In the genomic region with DNA sequence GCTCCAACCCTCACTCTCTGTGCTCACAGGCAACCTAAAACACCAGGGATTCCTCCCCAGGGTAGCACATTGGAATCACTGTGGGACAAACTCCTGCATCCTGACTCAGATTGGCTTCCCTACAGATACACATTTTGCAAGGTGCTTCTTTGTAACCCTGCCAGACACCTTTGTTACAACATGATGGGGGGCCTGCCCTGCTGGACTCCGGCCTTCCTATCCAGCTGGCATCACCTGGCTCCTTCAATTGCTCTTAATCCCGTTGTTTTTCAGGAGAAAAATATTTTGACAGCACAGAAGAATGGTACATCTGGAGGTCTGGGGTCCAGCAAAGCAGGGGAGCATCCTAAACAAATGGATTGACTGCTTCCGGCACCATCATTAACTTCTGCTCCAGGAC, we compare ENCODE assay signal across 23 mouse cellular contexts.
DNase-seq lines count a peak whose midpoint lies in the region; ATAC-seq lines count a peak whose summit lies in the region.
"Had no signal": no experiment of that assay in that cellular context is flagged by ENCODE, and none has a peak within 500 bp of the region (broad histone marks: within the 10 kb centered on the region; RNA-seq: fewer than 3 reads in every experiment).

No protein-coding gene starts in this region.

- DNase-seq in forebrain, embryonic 10.5 days (ENCODE audit: extremely low spot score, low spot score), result no peak
- DNase-seq in midbrain, embryonic 11.5 days (ENCODE audit: low spot score, missing footprints), result no peak
- no peak for DNase-seq in midbrain, embryonic 10.5 days (ENCODE audit: low spot score)
- no peak for DNase-seq in cerebellum, adult 9-11 months
- DNase-seq: adrenal gland, postnatal 14 days; cerebellum, adult 11 months; cerebellum, postnatal 14 days; gastrocnemius, postnatal 36 days; heart, postnatal 36 days; kidney, adult 9 months; kidney, postnatal 25 days; lung, adult 2 months; lung, postnatal 14 days; retina, postnatal 1 day; right cerebral cortex, postnatal 25 days; spleen, adult 18-20 months; thymus, postnatal 25 days had no signal

- no peak overlapping the region for H3K4me2 ChIP-seq in forebrain, embryonic 12.5 days
- no peak overlapping the region for H3K4me2 ChIP-seq in midbrain, embryonic 11.5 days
- H3K4me2 ChIP-seq in forebrain, embryonic 16.5 days (ENCODE audit: low read length), result no peak overlapping the region
- H3K4me2 ChIP-seq in midbrain, embryonic 13.5 days (replicated peaks), result no peak overlapping the region
- H3K4me2 ChIP-seq in intestine, embryonic 16.5 days (ENCODE audit: low read depth, low read length), result no peak overlapping the region
- H3K4me2 ChIP-seq: limb, embryonic 13.5 days; liver, embryonic 12.5 days had no signal

- 10% methylated on average over 3 of the region's 3 CpGs for WGBS in forebrain, embryonic 12.5 days
- WGBS in forebrain, embryonic 10.5 days, result 31% methylated on average over 3 of the region's 3 CpGs
- WGBS in midbrain, embryonic 11.5 days, result 32% methylated on average over 3 of the region's 3 CpGs
- 31% methylated on average over 3 of the region's 3 CpGs for WGBS in midbrain, embryonic 10.5 days
- 26% methylated on average over 3 of the region's 3 CpGs for WGBS in forebrain, embryonic 16.5 days
- WGBS in midbrain, embryonic 13.5 days, result 17% methylated on average over 3 of the region's 3 CpGs
- WGBS in intestine, embryonic 16.5 days, result 33% methylated on average over 3 of the region's 3 CpGs

- peaks cover 24% of the 10 kb centered on the region for H3K27me3 ChIP-seq in forebrain, embryonic 12.5 days
- peaks cover 46% of the 10 kb centered on the region for H3K27me3 ChIP-seq in forebrain, embryonic 10.5 days (ENCODE audit: poor library complexity, severe bottlenecking)
- no peaks in the 10 kb centered on the region for H3K27me3 ChIP-seq in midbrain, embryonic 11.5 days (ENCODE audit: control insufficient read depth, insufficient read depth, low read length)
- peaks cover 36% of the 10 kb centered on the region; the same call in 1 of the 2 replicates for H3K27me3 ChIP-seq in midbrain, embryonic 10.5 days (ENCODE audit: low read depth, poor library complexity, severe bottlenecking)
- no peaks in the 10 kb centered on the region for H3K27me3 ChIP-seq in forebrain, embryonic 16.5 days (replicated peaks; ENCODE audit: control insufficient read depth, insufficient read depth, low read length)
- no peaks in the 10 kb centered on the region for H3K27me3 ChIP-seq in midbrain, embryonic 13.5 days
- no peaks in the 10 kb centered on the region; the same call in 1 of the 2 replicates for H3K27me3 ChIP-seq in intestine, embryonic 16.5 days (replicated peaks; ENCODE audit: control insufficient read depth, insufficient read depth, low read length)

- no peaks in the 10 kb centered on the region for H3K36me3 ChIP-seq in forebrain, embryonic 12.5 days (replicated peaks)
- no peaks in the 10 kb centered on the region for H3K36me3 ChIP-seq in forebrain, embryonic 10.5 days (replicated peaks)
- no peaks in the 10 kb centered on the region for H3K36me3 ChIP-seq in midbrain, embryonic 11.5 days (ENCODE audit: control insufficient read depth, insufficient read depth, low read length)
- H3K36me3 ChIP-seq in midbrain, embryonic 10.5 days, result no peaks in the 10 kb centered on the region
- no peaks in the 10 kb centered on the region for H3K36me3 ChIP-seq in forebrain, embryonic 16.5 days (ENCODE audit: control insufficient read depth, insufficient read depth)
- H3K36me3 ChIP-seq in midbrain, embryonic 13.5 days, result no peaks in the 10 kb centered on the region
- H3K36me3 ChIP-seq in intestine, embryonic 16.5 days (ENCODE audit: control insufficient read depth, insufficient read depth, low read length), result no peaks in the 10 kb centered on the region
- H3K36me3 ChIP-seq: limb, embryonic 13.5 days; liver, embryonic 12.5 days had no signal

- H3K4me1 ChIP-seq in forebrain, embryonic 12.5 days, result peaks cover 21% of the 10 kb centered on the region
- peaks cover 24% of the 10 kb centered on the region for H3K4me1 ChIP-seq in forebrain, embryonic 10.5 days
- peaks cover 16% of the 10 kb centered on the region; the same call in 1 of the 2 replicates for H3K4me1 ChIP-seq in midbrain, embryonic 11.5 days (ENCODE audit: control insufficient read depth, insufficient read depth, low read length)
- H3K4me1 ChIP-seq in midbrain, embryonic 10.5 days, result peaks cover 22% of the 10 kb centered on the region
- peaks cover 19% of the 10 kb centered on the region for H3K4me1 ChIP-seq in forebrain, embryonic 16.5 days (replicated peaks; ENCODE audit: control insufficient read depth, insufficient read depth, low read length)
- H3K4me1 ChIP-seq in midbrain, embryonic 13.5 days (replicated peaks), result peaks cover 30% of the 10 kb centered on the region
- peaks cover 5% of the 10 kb centered on the region for H3K4me1 ChIP-seq in intestine, embryonic 16.5 days (ENCODE audit: control insufficient read depth, insufficient read depth, low read length)

- H3K9ac ChIP-seq in forebrain, embryonic 12.5 days, result no peak overlapping the region
- 0 out of 2 replicates have a peak overlapping the region, but pooled peaks have one; percentile 4 for H3K9ac ChIP-seq in midbrain, embryonic 11.5 days (ENCODE audit: low read length)
- no peak overlapping the region for H3K9ac ChIP-seq in forebrain, embryonic 16.5 days (replicated peaks; ENCODE audit: low read depth, low read length)
- no peak overlapping the region for H3K9ac ChIP-seq in midbrain, embryonic 13.5 days (replicated peaks)
- H3K9ac ChIP-seq in intestine, embryonic 16.5 days (ENCODE audit: low read depth, low read length), result no peak overlapping the region
- H3K9ac ChIP-seq: limb, embryonic 13.5 days; liver, embryonic 12.5 days had no signal

- H3K27ac ChIP-seq in forebrain, embryonic 12.5 days, result 0 out of 2 replicates have a peak overlapping the region, but pooled peaks have one; percentile 36
- no peak overlapping the region for H3K27ac ChIP-seq in forebrain, embryonic 10.5 days
- no peak overlapping the region for H3K27ac ChIP-seq in midbrain, embryonic 11.5 days (ENCODE audit: low read depth, low read length)
- no peak overlapping the region for H3K27ac ChIP-seq in midbrain, embryonic 10.5 days (replicated peaks)
- peak overlapping the region; percentile 35 for H3K27ac ChIP-seq in forebrain, embryonic 16.5 days (ENCODE audit: low read length)
- peak overlapping the region; percentile 65; the same call in 1 of the 2 replicates for H3K27ac ChIP-seq in midbrain, embryonic 13.5 days
- no peak overlapping the region for H3K27ac ChIP-seq in intestine, embryonic 16.5 days (ENCODE audit: low read length)
- H3K27ac ChIP-seq: limb, embryonic 13.5 days; liver, embryonic 12.5 days had no signal

- no peak for ATAC-seq in forebrain, embryonic 12.5 days (ENCODE audit: low FRiP score)
- no peak for ATAC-seq in midbrain, embryonic 11.5 days (ENCODE audit: low FRiP score)
- ATAC-seq in forebrain, embryonic 16.5 days, result no peak
- ATAC-seq in midbrain, embryonic 13.5 days, result no peak
- no peak for ATAC-seq in intestine, embryonic 16.5 days
- ATAC-seq: liver, embryonic 12.5 days had no signal

- no peak overlapping the region for H3K4me3 ChIP-seq in forebrain, embryonic 12.5 days (replicated peaks)
- H3K4me3 ChIP-seq in forebrain, embryonic 10.5 days, result no peak overlapping the region
- H3K4me3 ChIP-seq in midbrain, embryonic 11.5 days (ENCODE audit: low read depth, low read length), result no peak overlapping the region
- H3K4me3 ChIP-seq in midbrain, embryonic 10.5 days, result no peak overlapping the region
- H3K4me3 ChIP-seq in forebrain, embryonic 16.5 days (replicated peaks; ENCODE audit: low read length), result no peak overlapping the region
- H3K4me3 ChIP-seq in midbrain, embryonic 13.5 days (replicated peaks), result no peak overlapping the region
- H3K4me3 ChIP-seq in intestine, embryonic 16.5 days (ENCODE audit: low read length), result no peak overlapping the region
- H3K4me3 ChIP-seq: limb, embryonic 13.5 days; liver, embryonic 12.5 days had no signal

- no peaks in the 10 kb centered on the region for H3K9me3 ChIP-seq in forebrain, embryonic 12.5 days
- H3K9me3 ChIP-seq in forebrain, embryonic 10.5 days, result no peaks in the 10 kb centered on the region
- H3K9me3 ChIP-seq in midbrain, embryonic 11.5 days (ENCODE audit: control insufficient read depth, low read length), result no peaks in the 10 kb centered on the region
- H3K9me3 ChIP-seq in midbrain, embryonic 10.5 days (replicated peaks), result no peaks in the 10 kb centered on the region
- H3K9me3 ChIP-seq in forebrain, embryonic 16.5 days (ENCODE audit: control insufficient read depth, low read length), result no peaks in the 10 kb centered on the region
- H3K9me3 ChIP-seq in midbrain, embryonic 13.5 days, result no peaks in the 10 kb centered on the region
- H3K9me3 ChIP-seq in intestine, embryonic 16.5 days (ENCODE audit: control insufficient read depth, low read length), result no peaks in the 10 kb centered on the region
- H3K9me3 ChIP-seq: limb, embryonic 13.5 days; liver, embryonic 12.5 days had no signal

Comparison
In these comparisons a context has a peak if more than half of its experiments do, and no peak if none do; other contexts are left out.
1. H3K27ac ChIP-seq: peak in forebrain, embryonic 12.5 days (single experiment), forebrain, embryonic 16.5 days (single experiment) and midbrain, embryonic 13.5 days (single experiment); none in forebrain, embryonic 10.5 days (single experiment), midbrain, embryonic 11.5 days (single experiment), midbrain, embryonic 10.5 days (single experiment) and intestine, embryonic 16.5 days (single experiment).